10 mouse cellular contexts compared by ENCODE assay signal in the genomic region with DNA sequence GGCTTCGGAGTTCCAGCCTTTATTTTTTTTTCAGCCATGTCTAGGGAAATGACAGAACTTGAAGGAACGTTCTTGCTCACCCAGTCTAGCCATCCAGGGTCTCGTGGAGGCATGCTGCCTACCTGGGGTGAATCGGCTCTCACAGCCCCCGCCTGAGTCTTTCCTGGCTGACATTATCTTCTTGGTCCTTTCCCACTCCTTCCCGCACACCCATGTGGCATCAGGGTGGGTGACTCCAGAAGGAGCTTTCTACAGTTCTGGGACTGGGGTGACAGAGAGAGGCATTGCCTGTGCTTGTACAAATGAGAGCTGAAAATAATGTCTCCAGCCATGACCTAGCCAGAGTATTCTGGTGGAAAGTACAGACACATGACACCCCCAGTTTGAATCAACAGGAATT. TPM values are rescaled to one million over a fixed set of nuclear protein-coding genes. Genes with fewer than 3 reads are reported as not detected.
DNase-seq lines count a peak whose midpoint lies in the region; ATAC-seq and TF ChIP-seq lines count a peak whose summit lies in the region.
"Had no signal": no experiment of that assay in that cellular context is flagged by ENCODE, and none has a peak within 500 bp of the region (broad histone marks: within the 10 kb centered on the region; RNA-seq: fewer than 3 reads in every experiment).

No protein-coding gene starts in this region.

- no peak overlapping the region for H3K4me3 ChIP-seq in kidney, adult 2 months (ENCODE audit: insufficient read depth, low read depth, low read length)
- H3K4me3 ChIP-seq in testis, adult 2 months (ENCODE audit: control insufficient read depth, low read depth, low read length): no peak overlapping the region
- H3K4me3 ChIP-seq in limb, embryonic 10.5 days: no peak overlapping the region

- no peak for TF ChIP-seq POLR2A in kidney, adult 2 months (IDR thresholded peaks at IDR 0.05; ENCODE audit: low read depth, low read length)
- TF ChIP-seq POLR2A in testis, adult 2 months (IDR thresholded peaks at IDR 0.05; ENCODE audit: control insufficient read depth, low read depth, low read length): no peak

- no peak for ATAC-seq in cerebellum, adult (ENCODE audit: insufficient number of reproducible peaks, low FRiP score, low TSS enrichment)

- no peaks in the 10 kb centered on the region for H3K9me3 ChIP-seq in limb, embryonic 10.5 days (replicated peaks)

- H3K27me3 ChIP-seq in kidney, adult 2 months (replicated peaks; ENCODE audit: control insufficient read depth, insufficient read depth, low read length): no peaks in the 10 kb centered on the region
- no peaks in the 10 kb centered on the region for H3K27me3 ChIP-seq in testis, adult 2 months (ENCODE audit: control insufficient read depth, insufficient read depth, low read length)
- no peaks in the 10 kb centered on the region for H3K27me3 ChIP-seq in limb, embryonic 10.5 days (ENCODE audit: low read depth, poor library complexity, severe bottlenecking)

- no peaks in the 10 kb centered on the region for H3K36me3 ChIP-seq in kidney, adult 2 months (ENCODE audit: control insufficient read depth, insufficient read depth, low read length)
- no peaks in the 10 kb centered on the region for H3K36me3 ChIP-seq in testis, adult 2 months (ENCODE audit: control insufficient read depth, insufficient read depth, low read length)
- H3K36me3 ChIP-seq in limb, embryonic 10.5 days: no peaks in the 10 kb centered on the region

- H3K27ac ChIP-seq in kidney, adult 2 months (ENCODE audit: insufficient read depth, low read depth, low read length): peak overlapping the region; percentile 62
- H3K27ac ChIP-seq in testis, adult 2 months (ENCODE audit: control insufficient read depth, insufficient read depth, low read depth, low read length): peak overlapping the region; percentile 61
- peak overlapping the region; percentile 64; the same call in 1 of the 2 replicates for H3K27ac ChIP-seq in limb, embryonic 10.5 days
- H3K27ac ChIP-seq: liver, embryonic 14.5 days had no signal

- no peak for TF ChIP-seq CTCF in kidney, adult 2 months (conservative IDR thresholded peaks at IDR 0.05; ENCODE audit: insufficient read depth, insufficient read length, low read depth, low read length)
- no peak for TF ChIP-seq CTCF in testis, adult 2 months (IDR thresholded peaks at IDR 0.05; ENCODE audit: control insufficient read depth, insufficient read depth, insufficient replicate concordance, low read depth, low read length)

- DNase-seq in kidney, adult 2 months: no peak
- DNase-seq in kidney, postnatal 4 days: no peak
- DNase-seq in testis, postnatal 10 days (ENCODE audit: low spot score): no peak
- DNase-seq in limb, embryonic 10.5 days (ENCODE audit: low spot score): no peak
- DNase-seq in thymus, postnatal 4 days: no peak
- DNase-seq in thymus, postnatal 25 days: no peak
- DNase-seq: cerebellum, adult 11-12 months had no signal

- WGBS in kidney, adult 2 months: 72% methylated on average over 6 of the region's 6 CpGs
- 84% methylated on average over 6 of the region's 6 CpGs for WGBS in limb, embryonic 10.5 days

- peaks cover 16% of the 10 kb centered on the region for H3K4me1 ChIP-seq in kidney, adult 2 months (ENCODE audit: control insufficient read depth, insufficient read depth, low read length)
- no peaks in the 10 kb centered on the region; the same call in 1 of the 2 replicates for H3K4me1 ChIP-seq in testis, adult 2 months (ENCODE audit: control insufficient read depth, insufficient read depth, low read length)
- H3K4me1 ChIP-seq in limb, embryonic 10.5 days: peaks cover 81% of the 10 kb centered on the region

RNA-seq across cellular contexts. Expression of a gene that starts 28.0 kb away (rescaled TPM):
- 17.2 and 19.7 TPM in 2 replicates for polyA plus RNA-seq in kidney, adult 2 months (2012; rRNA removed)
- 37.9 and 46.5 TPM in 2 replicates for polyA plus RNA-seq in testis, adult 2 months (2012; rRNA removed)
- 13.6 and 15.1 TPM in 2 replicates for polyA plus RNA-seq in limb, embryonic 10.5 days (2016; fragmentation: Nextera tagmentation; extraction: Ambion mirVana)
